Mouse (Mus musculus) E14TG2a.4 (cell line): Measurements from ENCODE around the gene Nosip.

Experiments used
- CTCF ChIP-seq: conservative IDR thresholded peaks from 2 replicates; pipeline ENCODE4 v1.5.1; 2014; ENCODE audit warnings: low read length
- NANOG ChIP-seq: IDR thresholded peaks from 2 replicates; pipeline ENCODE4 v1.6.1; 2014; ENCODE audit warnings: borderline replicate concordance, low read length, mixed read lengths
- POU5F1 ChIP-seq: IDR thresholded peaks from 2 replicates; pipeline ENCODE4 v1.6.1; 2014; ENCODE audit warnings: low read length, borderline replicate concordance

DNA sequence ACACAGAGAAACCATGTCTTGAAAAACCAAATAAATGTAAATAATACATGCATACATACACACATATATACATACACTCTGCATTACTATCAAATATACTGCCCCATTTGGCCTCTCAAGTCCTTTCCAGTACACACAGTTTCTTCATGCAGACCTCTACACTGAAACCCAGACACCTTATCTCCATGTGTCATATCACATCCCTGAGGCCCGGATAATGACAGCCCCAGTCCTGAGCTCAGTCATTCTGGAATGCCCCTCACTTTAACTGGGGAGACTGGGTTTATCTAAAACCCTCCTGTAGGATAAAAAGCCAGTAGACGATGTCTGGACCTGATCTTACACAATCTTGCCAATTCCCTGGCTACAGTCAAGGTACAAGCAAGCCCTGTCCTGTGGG is 51.2 kb downstream of the Nosip start:
- TF ChIP-seq CTCF = no peak
- no peak for TF ChIP-seq NANOG
- TF ChIP-seq POU5F1 = no peak
